Mouse (Mus musculus) layer of hippocampus, adult 18-20 months (tissue): ENCODE data around the gene BC051142. TPM values are rescaled to one million over a fixed set of nuclear protein-coding genes. Genes with fewer than 3 reads are reported as not detected.
"Not testable (repeated sequence)": the region's sequence is repeated elsewhere in the genome, so short reads cannot be mapped to it uniquely, and the experiment has no call there.

Experiments
- DNase-seq, 2 experiments: peaks; one replicate each; pipeline ENCODE4 v3.0.0; 2022; ENCODE audit warnings: low spot score in 2 of 2
- total RNA-seq, 2 experiments: library from RNA; stranded (reverse); gene quantifications; 2 replicates each; pipeline ENCODE4 v1.2.3; 2021

The BC051142 gene
- total RNA-seq, 2 experiments from 2014 or later: 2.1 to 4.5 TPM

DNA sequence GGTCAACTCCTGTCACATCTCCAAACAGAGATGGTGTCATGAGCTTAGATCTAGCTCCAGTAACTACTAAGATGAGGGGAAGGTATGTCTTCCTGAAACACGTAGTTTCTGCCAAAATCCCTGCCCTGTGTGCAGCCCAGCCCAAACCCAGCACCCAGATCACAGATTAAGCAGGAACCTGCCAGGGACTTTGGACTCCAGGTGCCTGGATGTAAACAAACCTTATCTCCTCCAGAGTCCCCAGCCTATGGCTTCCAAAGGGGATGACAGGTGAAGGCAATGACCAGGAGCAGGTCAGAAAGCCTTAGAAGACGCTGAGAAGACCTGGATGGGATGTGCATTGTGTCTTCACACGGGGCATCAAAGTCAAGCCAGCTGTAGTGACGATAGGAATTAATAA lies 99.1 kb downstream of the BC051142 start:
- not testable (repeated sequence) for DNase-seq

DNA sequence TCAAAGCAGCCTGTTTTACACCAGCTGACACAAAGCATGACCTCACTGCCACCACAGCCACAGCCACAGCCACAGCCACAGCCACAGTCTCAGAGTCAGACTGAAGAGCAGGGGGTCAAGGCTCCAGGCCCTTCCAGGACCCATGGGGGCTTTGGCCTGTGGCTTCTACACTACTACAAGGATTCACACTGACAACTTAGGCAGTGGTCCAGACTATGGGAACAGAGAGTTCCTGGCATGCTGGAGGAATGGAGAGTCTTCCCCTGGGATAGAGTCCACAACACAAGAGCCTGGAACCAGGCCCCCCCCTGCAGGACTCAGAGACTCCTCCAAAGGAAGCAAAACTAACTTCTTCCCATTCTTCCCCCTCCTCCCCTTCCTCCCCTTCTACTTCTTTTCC lies 109.0 kb downstream of the BC051142 start:
- no peak for DNase-seq

Other genes starting within 250 kb of the BC051142 start
- 1 to 10 TPM; 3.2 to 3.8 TPM for gene H2-DMb1, start 245.7 kb upstream of the BC051142 start, total RNA-seq
- gene Tap1, start 211.3 kb upstream of the BC051142 start, total RNA-seq: 1 to 10 TPM; 3.6 to 3.9 TPM
- 1 to 10 TPM; 2.1 to 3.7 TPM for gene Psmb9, start 211.1 kb upstream of the BC051142 start, total RNA-seq
- gene Psmb8, start 201.1 kb upstream of the BC051142 start, total RNA-seq: 1 to 10 TPM; 4.1 to 5.8 TPM
- gene Tap2, start 195.3 kb upstream of the BC051142 start, total RNA-seq: 10 to 100 TPM in 1 of 2 experiments, 1 to 10 TPM in 1; 8.4 to 12.8 TPM
- under 1 TPM; 0.20 to 0.37 TPM for gene H2-Ob, start 159.9 kb upstream of the BC051142 start, total RNA-seq
- 1 to 10 TPM; 1.3 to 1.9 TPM for gene H2-Ab1, start 141.1 kb upstream of the BC051142 start, total RNA-seq
- 1 to 10 TPM; 1.3 to 1.4 TPM for gene H2-Aa, start 111.0 kb upstream of the BC051142 start, total RNA-seq
- 1 to 10 TPM; 1.6 to 2.0 TPM for gene H2-Eb1, start 93.0 kb upstream of the BC051142 start, total RNA-seq
- not detected for gene H2-Eb2, start 73.2 kb upstream of the BC051142 start, total RNA-seq
- gene Btnl2, start 44.0 kb upstream of the BC051142 start, total RNA-seq: under 1 TPM; 0.28 to 0.87 TPM
- not detected for gene Btnl1, start 21.7 kb upstream of the BC051142 start, total RNA-seq
- gene Btnl4, start 78.5 kb downstream of the BC051142 start, total RNA-seq: not detected
- not detected for gene Btnl6, start 118.5 kb downstream of the BC051142 start, total RNA-seq
- 1 to 10 TPM; 9.0 TPM for gene Notch4, start 165.4 kb downstream of the BC051142 start, total RNA-seq
- gene Gpsm3, start 191.0 kb downstream of the BC051142 start, total RNA-seq: 1 to 10 TPM; 1.8 to 2.2 TPM
- gene Pbx2, start 192.4 kb downstream of the BC051142 start, total RNA-seq: 10 to 100 TPM; 67.3 to 69.1 TPM
- under 1 TPM; 0.61 to 0.67 TPM for gene Ager, start 199.0 kb downstream of the BC051142 start, total RNA-seq
- gene Rnf5, start 204.9 kb downstream of the BC051142 start, total RNA-seq: 10 to 100 TPM; 81.8 to 81.9 TPM
- gene Agpat1, start 205.4 kb downstream of the BC051142 start, total RNA-seq: 100 to 1,000 TPM; 162 to 175 TPM
- 1 to 10 TPM; 2.0 to 2.4 TPM for gene Egfl8, start 217.2 kb downstream of the BC051142 start, total RNA-seq
- gene Ppt2, start 229.7 kb downstream of the BC051142 start, total RNA-seq: 10 to 100 TPM; 47.9 to 49.3 TPM
- 100 to 1,000 TPM; 265 to 276 TPM for gene Prrt1, start 230.7 kb downstream of the BC051142 start, total RNA-seq
- gene Fkbpl, start 245.9 kb downstream of the BC051142 start, total RNA-seq: 10 to 100 TPM; 16.6 to 18.0 TPM
- gene Atf6b, start 248.3 kb downstream of the BC051142 start, total RNA-seq: 10 to 100 TPM; 83.4 to 95.0 TPM